12 mouse cellular contexts compared by ENCODE assay signal in the genomic region with DNA sequence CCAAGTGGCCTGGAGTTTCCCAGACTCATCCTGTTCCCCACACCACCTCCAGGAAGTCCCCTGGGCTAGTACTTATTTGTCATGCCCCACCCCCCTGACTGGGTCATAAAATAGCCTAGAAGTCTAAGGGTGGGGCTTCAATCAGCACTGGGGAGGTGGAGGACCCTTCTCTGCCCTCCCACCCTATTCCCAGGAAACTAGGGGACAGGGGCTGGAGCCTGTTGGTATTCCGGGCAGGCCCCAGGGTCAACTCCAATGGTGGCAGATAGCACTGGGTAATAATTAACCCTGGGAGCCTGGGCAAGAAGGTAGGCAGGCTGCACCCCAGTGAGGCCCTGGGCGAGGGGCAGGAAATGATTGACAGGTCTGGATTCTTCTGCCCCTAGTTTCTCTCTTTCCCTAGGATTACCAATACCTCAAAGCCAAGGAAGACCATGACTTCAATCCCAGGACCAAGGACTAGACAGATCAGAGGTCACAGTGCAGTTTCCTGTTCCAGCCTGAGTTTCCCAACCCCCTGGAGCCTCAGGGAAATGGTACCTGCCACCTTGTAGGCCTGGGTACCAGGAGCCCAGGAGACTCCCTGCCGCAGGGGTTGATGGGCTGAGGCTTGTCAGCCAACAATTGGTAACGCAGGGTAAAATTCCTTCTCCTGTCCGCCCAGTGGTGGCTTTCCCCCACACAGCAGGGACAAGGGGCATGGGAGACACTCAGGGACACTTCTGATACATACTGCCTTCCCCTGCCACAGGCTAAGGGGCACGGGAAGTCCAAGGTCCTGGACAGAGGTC. TPM values are rescaled to one million over a fixed set of nuclear protein-coding genes. Genes with fewer than 3 reads are reported as not detected.
A peak's percentile ranks its signal among the peaks of the same experiment; 100 is the strongest.
DNase-seq lines count a peak whose midpoint lies in the region; ATAC-seq and TF ChIP-seq lines count a peak whose summit lies in the region.
"Had no signal": no experiment of that assay in that cellular context is flagged by ENCODE, and none has a peak within 500 bp of the region (broad histone marks: within the 10 kb centered on the region; RNA-seq: fewer than 3 reads in every experiment).

No protein-coding gene starts in this region.

- no peak for DNase-seq in lung, adult 2 months
- DNase-seq in lung, adult 18-20 months, result no peak
- peak; percentile 49 for DNase-seq in liver
- DNase-seq in spleen, adult 18-20 months, result no peak
- DNase-seq: forebrain, postnatal 0 days; layer of hippocampus, postnatal 36 days; thymus, adult 18-20 months had no signal

- no peak overlapping the region for H3K9ac ChIP-seq in intestine, postnatal 0 days (ENCODE audit: low read depth, low read length)
- no peak overlapping the region for H3K9ac ChIP-seq in stomach, embryonic 16.5 days (ENCODE audit: low read length)
- H3K9ac ChIP-seq in forebrain, embryonic 16.5 days (replicated peaks; ENCODE audit: low read depth, low read length), result no peak overlapping the region
- H3K9ac ChIP-seq: forebrain, postnatal 0 days had no signal

- no peak overlapping the region for H3K4me3 ChIP-seq in lung, adult 2 months (replicated peaks; ENCODE audit: extremely low read depth, low read depth, low read length)
- H3K4me3 ChIP-seq in intestine, postnatal 0 days (ENCODE audit: low read depth, low read length), result no peak overlapping the region
- H3K4me3 ChIP-seq in stomach, embryonic 16.5 days (replicated peaks; ENCODE audit: low read length), result no peak overlapping the region
- no peak overlapping the region for H3K4me3 ChIP-seq in forebrain, embryonic 16.5 days (replicated peaks; ENCODE audit: low read length)
- H3K4me3 ChIP-seq: myocyte had no signal

- WGBS in lung, adult 2 months, result 40% methylated on average over 6 of the region's 6 CpGs
- whole genome bisulfite sequencing in intestine, postnatal 0 days, result 28% methylated on average over 6 of the region's 6 CpGs
- WGBS in stomach, embryonic 16.5 days, result 56% methylated on average over 6 of the region's 6 CpGs
- 79% methylated on average over 6 of the region's 6 CpGs for WGBS in forebrain, embryonic 16.5 days

- peak overlapping the region; percentile 30; the same call in 1 of the 2 replicates for H3K4me2 ChIP-seq in intestine, postnatal 0 days (replicated peaks; ENCODE audit: low read depth)
- H3K4me2 ChIP-seq in stomach, embryonic 16.5 days (ENCODE audit: low read depth, low read length), result no peak overlapping the region
- H3K4me2 ChIP-seq in forebrain, embryonic 16.5 days (ENCODE audit: low read length), result no peak overlapping the region

- TF ChIP-seq POLR2A in lung, adult 2 months (IDR thresholded peaks at IDR 0.05; ENCODE audit: borderline replicate concordance, extremely low read depth, low read depth, low read length), result peak; percentile 63; the same call in 1 of the 2 replicates

- ATAC-seq in intestine, postnatal 0 days, result peak; percentile 76
- peak; percentile 80 for ATAC-seq in stomach, embryonic 16.5 days (ENCODE audit: insufficient read depth, low FRiP score)
- ATAC-seq in activated CD4-positive, CD25-positive, alpha-beta regulatory T cell, adult 4 months, result no peak
- no peak for ATAC-seq in forebrain, embryonic 16.5 days
- ATAC-seq: forebrain, postnatal 0 days had no signal

- H3K36me3 ChIP-seq in intestine, postnatal 0 days (ENCODE audit: control insufficient read depth, insufficient read depth), result peaks cover 49% of the 10 kb centered on the region
- H3K36me3 ChIP-seq in stomach, embryonic 16.5 days (ENCODE audit: control insufficient read depth, insufficient read depth, low read length), result peaks cover 8% of the 10 kb centered on the region; the same call in 1 of the 2 replicates
- H3K36me3 ChIP-seq in forebrain, embryonic 16.5 days (ENCODE audit: control insufficient read depth, insufficient read depth), result no peaks in the 10 kb centered on the region

- peak overlapping the region; percentile 51 for H3K27ac ChIP-seq in intestine, postnatal 0 days (ENCODE audit: low read depth, low read length)
- peak overlapping the region; percentile 77 for H3K27ac ChIP-seq in stomach, embryonic 16.5 days (ENCODE audit: low read length)
- H3K27ac ChIP-seq in forebrain, embryonic 16.5 days (ENCODE audit: low read length), result no peak overlapping the region

- H3K9me3 ChIP-seq in intestine, postnatal 0 days (ENCODE audit: control insufficient read depth), result no peaks in the 10 kb centered on the region
- H3K9me3 ChIP-seq in stomach, embryonic 16.5 days (replicated peaks; ENCODE audit: control insufficient read depth, low read length), result no peaks in the 10 kb centered on the region
- no peaks in the 10 kb centered on the region for H3K9me3 ChIP-seq in forebrain, embryonic 16.5 days (ENCODE audit: control insufficient read depth, low read length)

- no peak for TF ChIP-seq CTCF in lung, adult 2 months (IDR thresholded peaks at IDR 0.05; ENCODE audit: insufficient read depth, low read length)
- TF ChIP-seq CTCF in intestine, postnatal 0 days (IDR thresholded peaks at IDR 0.05; ENCODE audit: low read depth), result no peak

- peaks cover 9% of the 10 kb centered on the region for H3K4me1 ChIP-seq in lung, adult 2 months (ENCODE audit: control insufficient read depth, insufficient read depth, low read length)
- 0 out of 2 replicates have a peak, but pooled peaks cover 3% of the 10 kb centered on the region for H3K4me1 ChIP-seq in intestine, postnatal 0 days (replicated peaks; ENCODE audit: control insufficient read depth, insufficient read depth, low read length)
- H3K4me1 ChIP-seq in stomach, embryonic 16.5 days (ENCODE audit: control insufficient read depth, insufficient read depth, low read length), result peaks cover 7% of the 10 kb centered on the region
- no peaks in the 10 kb centered on the region for H3K4me1 ChIP-seq in forebrain, embryonic 16.5 days (replicated peaks; ENCODE audit: control insufficient read depth, insufficient read depth, low read length)

- H3K27me3 ChIP-seq in intestine, postnatal 0 days (replicated peaks; ENCODE audit: control insufficient read depth, insufficient read depth, low read length), result no peaks in the 10 kb centered on the region
- no peaks in the 10 kb centered on the region for H3K27me3 ChIP-seq in stomach, embryonic 16.5 days (ENCODE audit: control insufficient read depth, insufficient read depth, low read length)
- H3K27me3 ChIP-seq in forebrain, embryonic 16.5 days (replicated peaks; ENCODE audit: control insufficient read depth, insufficient read depth, low read length), result no peaks in the 10 kb centered on the region

RNA-seq across cellular contexts. Expression of gene Gm20532, which starts 8.7 kb away (rescaled TPM):
- not detected in 2 replicates for polyA plus RNA-seq in lung, adult 2 months (2012; rRNA removed)
- not detected in 2 replicates for polyA plus RNA-seq in intestine, postnatal 0 days (2015; fragmentation: Nextera tagmentation; extraction: Ambion mirVana)
- polyA plus RNA-seq in stomach, embryonic 16.5 days (2015; fragmentation: Nextera tagmentation; extraction: Ambion mirVana), result not detected in 2 replicates
- polyA plus RNA-seq in activated CD4-positive, CD25-positive, alpha-beta regulatory T cell, adult 4 months (2017; shearing (Covaris generic)), result not detected
- polyA plus RNA-seq in forebrain, embryonic 16.5 days (2015; fragmentation: Nextera tagmentation; extraction: Ambion mirVana), result not detected in 2 replicates
- polyA plus RNA-seq: forebrain, postnatal 0 days; myocyte had no signal

RNA-seq across cellular contexts. Expression of gene Agpat2, which starts 9.1 kb away (rescaled TPM):
- 106 and 134 TPM in 2 replicates for polyA plus RNA-seq in lung, adult 2 months (2012; rRNA removed)
- 124 and 128 TPM in 2 replicates for polyA plus RNA-seq in intestine, postnatal 0 days (2015; fragmentation: Nextera tagmentation; extraction: Ambion mirVana)
- 66.8 and 72.1 TPM in 2 replicates for polyA plus RNA-seq in stomach, embryonic 16.5 days (2015; fragmentation: Nextera tagmentation; extraction: Ambion mirVana)
- 10 to 100 TPM in 1 of 2 experiments, 1 to 10 TPM in 1; 8.2 to 11.0 TPM for polyA plus RNA-seq in activated CD4-positive, CD25-positive, alpha-beta regulatory T cell, adult 4 months (2017; shearing (Covaris generic))
- polyA plus RNA-seq in forebrain, embryonic 16.5 days (2015; fragmentation: Nextera tagmentation; extraction: Ambion mirVana), result 3.7 and 4.0 TPM in 2 replicates

RNA-seq across cellular contexts. Expression of gene Egfl7, which starts 15.3 kb away (rescaled TPM):
- 1,942 and 2,032 TPM in 2 replicates for polyA plus RNA-seq in lung, adult 2 months (2012; rRNA removed)
- polyA plus RNA-seq in intestine, postnatal 0 days (2015; fragmentation: Nextera tagmentation; extraction: Ambion mirVana), result 54.4 and 65.2 TPM in 2 replicates
- polyA plus RNA-seq in stomach, embryonic 16.5 days (2015; fragmentation: Nextera tagmentation; extraction: Ambion mirVana), result 116 and 120 TPM in 2 replicates
- 1 to 10 TPM in 1 of 2 experiments, under 1 TPM in 1; 0.95 to 1.3 TPM for polyA plus RNA-seq in activated CD4-positive, CD25-positive, alpha-beta regulatory T cell, adult 4 months (2017; shearing (Covaris generic))
- 59.5 and 61.7 TPM in 2 replicates for polyA plus RNA-seq in forebrain, embryonic 16.5 days (2015; fragmentation: Nextera tagmentation; extraction: Ambion mirVana)

RNA-seq across cellular contexts. Expression of gene Fam69b, which starts 33.1 kb away (rescaled TPM):
- polyA plus RNA-seq in lung, adult 2 months (2012; rRNA removed), result 13.1 and 15.1 TPM in 2 replicates
- polyA plus RNA-seq in intestine, postnatal 0 days (2015; fragmentation: Nextera tagmentation; extraction: Ambion mirVana), result 6.8 and 6.9 TPM in 2 replicates
- polyA plus RNA-seq in stomach, embryonic 16.5 days (2015; fragmentation: Nextera tagmentation; extraction: Ambion mirVana), result 23.2 and 27.3 TPM in 2 replicates
- 1 to 10 TPM in 1 of 2 experiments, under 1 TPM in 1; 0.90 to 2.1 TPM for polyA plus RNA-seq in activated CD4-positive, CD25-positive, alpha-beta regulatory T cell, adult 4 months (2017; shearing (Covaris generic))
- 106 and 125 TPM in 2 replicates for polyA plus RNA-seq in forebrain, embryonic 16.5 days (2015; fragmentation: Nextera tagmentation; extraction: Ambion mirVana)

Comparison
In these comparisons a context has a peak if more than half of its experiments do, and no peak if none do; other contexts are left out.
1. ATAC-seq: peak in intestine, postnatal 0 days (single experiment) and stomach, embryonic 16.5 days (single experiment); none in activated CD4-positive, CD25-positive, alpha-beta regulatory T cell, adult 4 months (single experiment) and forebrain, embryonic 16.5 days (single experiment).
2. RNA of gene Egfl7, which starts 15.3 kb away (polyA plus RNA-seq): 1,942 to 2,032 TPM in lung, adult 2 months, 116 to 120 TPM in stomach, embryonic 16.5 days, 59.5 to 61.7 TPM in forebrain, embryonic 16.5 days and 54.4 to 65.2 TPM in intestine, postnatal 0 days; 0.95 to 1.3 TPM in activated CD4-positive, CD25-positive, alpha-beta regulatory T cell, adult 4 months; every median in the first group is over 10 times any median in the second.